Mouse (Mus musculus) ES-Bruce4 (cell line): ENCODE measurements at regions not wholly inside any gene's neighbourhood (a gene's known extent, or its start where the extent isn't known, plus 50 kb on each side); places are given as distances from the start of the nearest gene placed in this dataset.

Source experiments
- H3K27ac ChIP-seq: 2 replicates; pipeline ENCODE4 v1.5.1; 2012; ENCODE audit warnings: low read length, inconsistent platforms; ENCODE audit not compliant: insufficient read depth
- H3K27me3 ChIP-seq: 2 replicates; pipeline ENCODE4 v1.6.1; 2012; ENCODE audit warnings: mild to moderate bottlenecking, low read length, inconsistent platforms; ENCODE audit not compliant: control insufficient read depth, poor library complexity, insufficient read depth, severe bottlenecking
- H3K36me3 ChIP-seq: 2 replicates; pipeline ENCODE4 v1.6.1; 2012; ENCODE audit warnings: inconsistent platforms, mild to moderate bottlenecking, low read length, moderate library complexity; ENCODE audit not compliant: control insufficient read depth, poor library complexity, insufficient read depth, severe bottlenecking
- H3K4me1 ChIP-seq: one replicate; pipeline ENCODE4 v1.8.1; 2011; ENCODE audit warnings: low read length; ENCODE audit not compliant: control insufficient read depth, insufficient read depth
- H3K4me3 ChIP-seq: 2 replicates; pipeline ENCODE4 v1.5.1; 2011; ENCODE audit warnings: low read depth, mild to moderate bottlenecking, low read length
- H3K9ac ChIP-seq: 2 replicates; pipeline ENCODE4 v1.6.1; 2012; ENCODE audit warnings: low read depth, mild to moderate bottlenecking, inconsistent platforms; ENCODE audit not compliant: poor library complexity, severe bottlenecking
- H3K9me3 ChIP-seq: replicated peaks from 2 replicates; pipeline ENCODE4 v1.6.1; 2012; ENCODE audit warnings: mild to moderate bottlenecking, low read length, inconsistent platforms; ENCODE audit not compliant: control insufficient read depth, poor library complexity, insufficient read depth, severe bottlenecking
- CTCF ChIP-seq: IDR thresholded peaks from one replicate; pipeline ENCODE4 v1.8.1; 2011; ENCODE audit warnings: low read depth, low read length
- EP300 ChIP-seq: IDR thresholded peaks from 2 replicates; pipeline ENCODE4 v1.6.1; 2011; ENCODE audit warnings: low read depth, low read length; ENCODE audit not compliant: insufficient read depth
- POLR2A ChIP-seq: IDR thresholded peaks from one replicate; pipeline ENCODE4 v1.8.1; 2011; ENCODE audit warnings: low read length; ENCODE audit not compliant: insufficient read depth

- Histone ChIP-seq H3K27ac (no peak overlapping the region), H3K4me3 (no peak overlapping the region), H3K36me3 (no peaks in the 10 kb centered on the region), H3K27me3 (no peaks in the 10 kb centered on the region), H3K4me1 (no peaks in the 10 kb centered on the region), H3K9me3 (no peaks in the 10 kb centered on the region), H3K9ac (no peak overlapping the region)
- TF ChIP-seq POLR2A (no peak), EP300 (no peak), CTCF (no peak)
Measured at GRCm38 (mm10) chr5:100266671-100267510, 107.3 kb upstream of the Tmem150c start.

GRCm38 (mm10) chr5:100259803-100260693 is 100.4 kb upstream of the Tmem150c start:
- no peaks in the 10 kb centered on the region for H3K9me3 ChIP-seq
- no peaks in the 10 kb centered on the region for H3K27me3 ChIP-seq
- H3K4me3 ChIP-seq = no peak overlapping the region
- no peaks in the 10 kb centered on the region for H3K4me1 ChIP-seq
- no peak overlapping the region for H3K27ac ChIP-seq
- no peak overlapping the region for H3K9ac ChIP-seq
- H3K36me3 ChIP-seq = no peaks in the 10 kb centered on the region
- TF ChIP-seq CTCF = no peak
- no peak for TF ChIP-seq POLR2A
- TF ChIP-seq EP300 = no peak

- no peaks in the 10 kb centered on the region for H3K4me1 ChIP-seq
- no peak overlapping the region for H3K9ac ChIP-seq
- no peak overlapping the region for H3K4me3 ChIP-seq
- H3K27ac ChIP-seq = no peak overlapping the region
- H3K9me3 ChIP-seq = no peaks in the 10 kb centered on the region
- H3K27me3 ChIP-seq = no peaks in the 10 kb centered on the region
- TF ChIP-seq POLR2A (no peak), EP300 (no peak), CTCF (no peak)
- no peaks in the 10 kb centered on the region for H3K36me3 ChIP-seq
Measured at GRCm38 (mm10) chr5:100258952-100259710, 99.5 kb upstream of the Tmem150c start.

GRCm38 (mm10) chr5:100255276-100255675 is 95.7 kb upstream of the Tmem150c start:
- Histone ChIP-seq H3K27me3 (no peaks in the 10 kb centered on the region), H3K9me3 (no peaks in the 10 kb centered on the region), H3K27ac (no peak overlapping the region), H3K4me1 (no peaks in the 10 kb centered on the region), H3K36me3 (no peaks in the 10 kb centered on the region), H3K9ac (no peak overlapping the region), H3K4me3 (no peak overlapping the region)
- TF ChIP-seq CTCF = no peak

GRCm38 (mm10) chr5:100252036-100252435 is 92.4 kb upstream of the Tmem150c start:
- Histone ChIP-seq H3K36me3 (no peaks in the 10 kb centered on the region), H3K4me1 (no peaks in the 10 kb centered on the region), H3K4me3 (no peak overlapping the region), H3K9ac (no peak overlapping the region), H3K27me3 (no peaks in the 10 kb centered on the region), H3K27ac (no peak overlapping the region), H3K9me3 (no peaks in the 10 kb centered on the region)
- TF ChIP-seq CTCF (no peak), POLR2A (no peak), EP300 (no peak)
